Mouse (Mus musculus) limb, embryonic 14.5 days (tissue): ENCODE measurements at regions not wholly inside any gene's neighbourhood (a gene's known extent, or its start where the extent isn't known, plus 50 kb on each side); places are given as distances from the start of the nearest gene placed in this dataset. TPM values are rescaled to one million over a fixed set of nuclear protein-coding genes. Genes with fewer than 3 reads are reported as not detected.

ENCODE experiments used
- ATAC-seq: fragments of 200-750 bp; cut with Nextera tagmentation; 2 replicates; pipeline ENCODE4 v1.8.0; 2017; ENCODE audit warnings: low read depth, moderate number of reproducible peaks, moderate TSS enrichment; ENCODE audit not compliant: low FRiP score
- DNase-seq: peaks from one replicate; pipeline ENCODE4 v3.0.0-alpha.2; 2015; ENCODE audit warnings: low spot score
- H3K27ac ChIP-seq: fragments of 300-500 bp; sonication (generic); replicated peaks from 2 replicates; pipeline ENCODE4 v1.5.1; 2014; ENCODE audit warnings: low read depth, mild to moderate bottlenecking, low read length, moderate library complexity, mixed read lengths
- H3K27me3 ChIP-seq: fragments of 300-500 bp; sonication (generic); 2 replicates; pipeline ENCODE4 v1.6.1; 2014; ENCODE audit warnings: low read length, mixed read lengths; ENCODE audit not compliant: control insufficient read depth, insufficient read depth
- H3K36me3 ChIP-seq: fragments of 300-500 bp; sonication (generic); 2 replicates; pipeline ENCODE4 v1.6.1; 2014; ENCODE audit warnings: mild to moderate bottlenecking, low read length, moderate library complexity, mixed read lengths; ENCODE audit not compliant: control insufficient read depth, insufficient read depth
- H3K4me1 ChIP-seq: fragments of 300-500 bp; sonication (generic); 2 replicates; pipeline ENCODE4 v1.6.1; 2014; ENCODE audit warnings: antibody characterized with exemption, low read length, mixed read lengths; ENCODE audit not compliant: control insufficient read depth, insufficient read depth
- H3K4me2 ChIP-seq: fragments of 300-500 bp; sonication (generic); replicated peaks from 2 replicates; pipeline ENCODE4 v1.6.1; 2014; ENCODE audit warnings: low read depth, mild to moderate bottlenecking, low read length, moderate library complexity; ENCODE audit not compliant: severe bottlenecking
- H3K4me3 ChIP-seq: fragments of 300-500 bp; sonication (generic); replicated peaks from 2 replicates; pipeline ENCODE4 v1.5.1; 2014; ENCODE audit warnings: low read length
- H3K9ac ChIP-seq: fragments of 300-500 bp; sonication (generic); 2 replicates; pipeline ENCODE4 v1.6.1; 2014; ENCODE audit warnings: mild to moderate bottlenecking, low read depth, low read length, moderate library complexity; ENCODE audit not compliant: severe bottlenecking
- H3K9me3 ChIP-seq: fragments of 300-500 bp; sonication (generic); 2 replicates; pipeline ENCODE4 v1.6.1; 2016; ENCODE audit warnings: low read length; ENCODE audit not compliant: control insufficient read depth
- POLR2A ChIP-seq: fragments of 200-500 bp; IDR thresholded peaks from 2 replicates; pipeline ENCODE4 v1.8.0; 2012; ENCODE audit warnings: inconsistent platforms, mild to moderate bottlenecking, moderate library complexity, borderline replicate concordance; ENCODE audit not compliant: insufficient read depth, insufficient read length; ENCODE audit errors: extremely low read depth
- WGBS: fragments of 180-500 bp; shearing (Covaris S2); extraction: QIAGEN DNeasy Blood & Tissue Kit; methylation state at CpG from one replicate; pipeline ENCODE4 v1.1.7; 2014; 5-methylcytosine and 5-hydroxymethylcytosine counted together
- microRNA-seq: library from miRNA; unstranded; fragments of <30 nt; microRNA quantifications from one replicate; pipeline ENCODE4, GENCODE M21; 2016

DNA sequence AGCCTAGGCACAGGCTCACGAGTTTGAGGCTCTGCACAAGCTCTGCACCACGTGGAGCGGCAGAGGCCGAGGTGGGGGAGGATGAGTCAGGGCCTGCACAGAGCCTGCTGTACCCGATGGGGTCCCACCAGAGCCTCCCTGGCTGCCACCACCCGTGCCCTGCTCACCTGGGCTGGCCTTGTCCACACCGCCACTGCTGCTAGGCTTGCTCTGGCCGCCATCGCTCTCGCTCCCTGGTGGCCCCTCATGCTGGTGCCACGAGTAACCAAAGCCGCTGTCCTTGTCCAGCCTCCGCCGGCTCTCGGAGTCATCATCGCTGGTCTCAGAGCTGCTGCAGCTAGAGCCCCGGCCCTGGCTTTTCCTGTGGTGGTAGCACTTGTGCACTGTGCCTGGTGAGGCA lies 386.8 kb downstream of the Gm8797 start:
- no peak overlapping the region for H3K9ac ChIP-seq
- H3K27ac ChIP-seq: no peak overlapping the region
- H3K27me3 ChIP-seq: no peaks in the 10 kb centered on the region
- DNase-seq (no peak), ATAC-seq (no peak)
- H3K4me2 ChIP-seq: no peak overlapping the region
- peaks cover 5% of the 10 kb centered on the region; the same call in 1 of the 2 replicates for H3K9me3 ChIP-seq
- WGBS: 97% methylated on average over 16 of the region's 17 CpGs
- no peaks in the 10 kb centered on the region for H3K36me3 ChIP-seq
- no peak for TF ChIP-seq POLR2A
- no peaks in the 10 kb centered on the region for H3K4me1 ChIP-seq
- H3K4me3 ChIP-seq: no peak overlapping the region

GRCm38 (mm10) chr3:6173775-6174174 lies 423.2 kb downstream of the Gm8797 start:
- Histone ChIP-seq H3K4me2 (no peak overlapping the region), H3K27me3 (no peaks in the 10 kb centered on the region), H3K4me1 (no peaks in the 10 kb centered on the region), H3K9me3 (no peaks in the 10 kb centered on the region), H3K4me3 (no peak overlapping the region), H3K36me3 (no peaks in the 10 kb centered on the region), H3K9ac (no peak overlapping the region), H3K27ac (no peak overlapping the region)
- no peak for TF ChIP-seq POLR2A
- ATAC-seq (no peak), DNase-seq (peak; percentile 17)
- 3% methylated on average over 1 of the region's 1 CpGs for WGBS

DNA sequence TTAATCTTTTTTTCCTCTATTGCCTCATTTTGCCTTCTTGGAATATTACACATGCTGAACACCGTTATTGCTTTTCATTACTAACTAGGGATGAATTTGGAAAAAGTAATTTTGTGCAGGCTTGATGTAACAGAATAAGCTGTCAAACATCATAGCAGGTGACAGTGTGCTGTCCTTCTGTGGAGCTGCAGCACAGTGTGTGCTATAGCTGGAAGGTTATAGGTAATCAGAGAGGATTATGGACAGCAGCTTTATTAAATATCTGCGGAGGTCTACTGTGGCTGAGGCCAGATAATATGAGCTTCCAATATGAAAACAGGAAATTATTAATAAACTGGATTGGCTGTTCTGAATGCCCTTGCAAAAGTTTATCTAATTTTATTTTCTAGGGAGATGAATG lies 431.9 kb downstream of the Gm8797 start:
- Histone ChIP-seq H3K4me3 (no peak overlapping the region), H3K27ac (no peak overlapping the region), H3K4me2 (no peak overlapping the region), H3K9ac (no peak overlapping the region), H3K9me3 (no peaks in the 10 kb centered on the region), H3K4me1 (no peaks in the 10 kb centered on the region), H3K36me3 (no peaks in the 10 kb centered on the region), H3K27me3 (no peaks in the 10 kb centered on the region)
- DNase-seq (no peak), ATAC-seq (no peak)
- 65% methylated on average over 2 of the region's 2 CpGs for WGBS
- no peak for TF ChIP-seq POLR2A

DNA sequence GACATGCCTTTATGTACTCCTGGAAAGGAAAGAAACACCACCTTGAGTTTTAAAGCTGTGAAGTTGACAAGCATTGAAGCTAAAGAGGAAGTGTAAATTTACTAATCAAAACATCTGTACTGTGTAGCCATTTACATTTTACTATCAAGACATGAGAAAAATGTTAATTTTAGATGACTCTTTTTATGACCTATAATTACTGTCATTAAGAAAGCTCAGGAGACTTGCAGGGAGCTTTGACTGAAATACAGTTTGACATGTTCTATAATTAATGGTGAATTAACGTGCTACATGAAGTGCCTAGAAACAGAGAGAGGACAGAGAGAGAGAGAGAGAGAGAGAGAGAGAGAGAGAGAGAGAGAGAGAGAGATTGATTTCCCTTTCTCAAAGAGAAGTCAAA lies 432.8 kb downstream of the Gm8797 start:
- Histone ChIP-seq H3K4me3 (no peak overlapping the region), H3K4me1 (no peaks in the 10 kb centered on the region), H3K9me3 (no peaks in the 10 kb centered on the region), H3K27me3 (no peaks in the 10 kb centered on the region), H3K27ac (no peak overlapping the region), H3K9ac (no peak overlapping the region), H3K4me2 (no peak overlapping the region), H3K36me3 (no peaks in the 10 kb centered on the region)
- DNase-seq (no peak), ATAC-seq (no peak)
- 20% methylated on average over 1 of the region's 1 CpGs for WGBS
- no peak for TF ChIP-seq POLR2A

DNA sequence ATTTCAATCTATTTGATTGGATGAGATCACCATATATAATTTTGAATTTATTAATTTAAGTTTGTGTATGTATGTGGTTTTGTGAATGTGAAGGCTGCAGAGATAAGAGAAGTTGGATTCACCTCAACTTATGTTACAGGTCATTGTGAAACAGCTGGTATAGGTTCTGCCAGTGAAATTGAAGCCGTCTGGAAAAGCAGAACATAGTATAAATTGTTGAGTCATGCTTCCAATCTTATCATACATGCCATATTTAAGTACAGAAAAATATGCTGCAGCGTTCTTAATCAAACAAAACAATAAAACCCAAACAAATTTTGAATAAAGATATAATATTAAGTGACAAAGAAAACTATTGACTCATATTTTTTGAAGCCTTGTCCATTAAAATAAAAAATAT lies 415.6 kb downstream of the 1700008P02Rik start:
- no peak for ATAC-seq
- TF ChIP-seq POLR2A: no peak
- Histone ChIP-seq H3K9ac (no peak overlapping the region), H3K36me3 (no peaks in the 10 kb centered on the region), H3K9me3 (no peaks in the 10 kb centered on the region), H3K27ac (no peak overlapping the region), H3K4me2 (no peak overlapping the region), H3K4me3 (no peak overlapping the region), H3K4me1 (no peaks in the 10 kb centered on the region), H3K27me3 (no peaks in the 10 kb centered on the region)
- no peak for DNase-seq
- 67% methylated on average over 2 of the region's 2 CpGs for WGBS

DNA sequence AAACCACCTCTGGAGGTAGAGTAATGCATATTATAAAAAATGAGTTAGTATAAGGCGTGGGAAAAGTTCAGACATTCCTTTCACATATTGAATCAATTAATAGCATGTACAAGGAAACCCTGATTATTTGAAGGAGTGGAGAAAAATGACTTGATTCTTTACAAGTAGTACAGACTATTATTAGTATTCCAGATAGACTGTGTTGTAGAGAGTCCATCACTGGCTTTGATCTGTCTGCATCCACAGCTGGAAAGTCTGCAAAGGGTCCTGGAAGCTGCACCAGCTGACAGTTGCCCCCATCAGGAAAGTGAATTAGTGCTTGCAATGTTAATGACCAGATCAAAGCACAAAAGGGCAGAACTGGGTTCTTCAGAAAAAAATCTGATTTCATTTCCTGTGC lies 391.6 kb downstream of the 1700008P02Rik start:
- ATAC-seq (peak; percentile 50; the same call in 1 of the 2 replicates), DNase-seq (peak; percentile 60)
- H3K9me3 ChIP-seq: no peaks in the 10 kb centered on the region
- no peak overlapping the region for H3K4me2 ChIP-seq
- 31% methylated on average over 1 of the region's 1 CpGs for WGBS
- no peaks in the 10 kb centered on the region for H3K27me3 ChIP-seq
- no peak overlapping the region for H3K9ac ChIP-seq
- H3K27ac ChIP-seq: no peak overlapping the region
- H3K4me1 ChIP-seq: no peaks in the 10 kb centered on the region
- no peak for TF ChIP-seq POLR2A
- no peak overlapping the region for H3K4me3 ChIP-seq
- H3K36me3 ChIP-seq: no peaks in the 10 kb centered on the region

Small RNA genes lying in the stretch of these regions (microRNA-seq; reads per million reads assigned to microRNA genes)
- gene Gm25144: not detected
- not detected for gene Gm25352
